Mouse (Mus musculus): ENCODE results near the gene Pdcd4.

Gene Pdcd4

GRCm38 (mm10) chr19:53871502-53871901 is 20.5 kb upstream of the Pdcd4 start:
- no peak for DNase-seq (ENCODE audit: low spot score in 2 of 2)

GRCm38 (mm10) chr19:53872994-53873713 is 18.9 kb upstream of the Pdcd4 start:
- no peak for DNase-seq (ENCODE audit: low spot score in 2 of 2)

- DNase-seq (ENCODE audit: low spot score in 2 of 2): no peak
Observed at GRCm38 (mm10) chr19:53875246-53875645, 16.8 kb upstream of the Pdcd4 start.

DNA sequence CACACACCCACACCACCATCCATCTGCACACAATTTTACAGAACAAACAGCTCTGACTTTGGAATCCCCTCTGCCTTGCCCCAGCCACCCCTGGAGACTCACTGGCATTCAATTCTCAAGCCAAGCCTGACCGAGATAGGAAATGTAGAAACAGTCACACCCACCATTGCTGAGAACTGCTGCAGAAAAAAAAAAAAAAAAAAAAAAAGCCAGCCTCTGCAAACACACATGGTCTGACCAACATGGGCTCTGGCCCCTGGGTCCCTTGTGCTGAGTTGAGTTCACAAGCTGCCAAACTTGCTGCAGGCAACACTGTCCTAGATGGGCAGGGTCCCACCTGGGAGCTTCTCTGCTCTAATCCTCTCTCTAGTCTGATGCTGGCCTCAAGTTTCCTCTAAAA is 14.3 kb upstream of the Pdcd4 start:
- DNase-seq (ENCODE audit: low spot score in 2 of 2): no peak

- DNase-seq (ENCODE audit: low spot score in 2 of 2): no peak
Observed at GRCm38 (mm10) chr19:53880460-53880859, 11.6 kb upstream of the Pdcd4 start.

DNA sequence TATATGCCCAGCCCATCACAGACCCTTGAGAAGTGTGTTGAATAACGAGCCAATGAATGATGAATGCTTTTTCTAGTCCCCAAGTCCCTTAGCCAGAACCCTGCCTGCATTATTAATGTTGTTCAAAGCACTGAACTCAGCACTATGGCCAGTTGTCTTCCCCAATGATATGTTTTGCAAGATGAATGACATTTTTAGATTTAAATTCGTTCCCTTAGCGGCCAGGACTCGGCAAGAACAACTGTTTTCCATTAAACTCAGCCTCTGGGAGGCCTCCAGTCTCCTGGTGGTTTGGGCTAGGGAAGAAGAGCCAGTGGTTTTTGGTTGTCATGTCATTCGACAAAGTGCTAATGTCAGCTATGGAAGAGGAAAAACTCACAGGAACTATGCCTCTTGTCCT is 10.2 kb upstream of the Pdcd4 start:
- no peak for DNase-seq (ENCODE audit: low spot score in 2 of 2)

- no peak for DNase-seq (ENCODE audit: low spot score in 2 of 2)
Observed at GRCm38 (mm10) chr19:53885450-53885849, 6.6 kb upstream of the Pdcd4 start.

- DNase-seq (ENCODE audit: low spot score in 2 of 2): no peak
Observed at GRCm38 (mm10) chr19:53886576-53887370, 5.3 kb upstream of the Pdcd4 start.

DNA sequence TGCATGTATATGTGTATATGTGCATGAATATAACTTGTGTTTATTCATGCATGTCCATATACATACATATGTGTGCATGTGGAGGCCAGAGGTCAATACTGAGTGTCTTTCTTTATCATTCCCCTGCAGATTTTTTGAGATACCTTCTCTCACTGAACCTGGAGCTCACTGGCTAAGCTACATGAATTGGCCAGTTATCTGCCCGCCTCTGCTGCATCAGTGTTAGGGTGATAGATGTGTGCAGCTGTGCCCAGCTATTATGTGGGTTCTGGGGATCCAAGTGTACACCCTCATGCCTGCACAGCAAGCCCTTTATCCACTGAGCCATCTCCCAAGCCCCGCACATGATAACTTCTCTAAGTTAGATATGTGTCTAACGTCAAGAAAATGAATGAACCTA is 4.2 kb upstream of the Pdcd4 start:
- no peak for DNase-seq (ENCODE audit: low spot score in 2 of 2)

GRCm38 (mm10) chr19:53888331-53888730 is 3.7 kb upstream of the Pdcd4 start:
- DNase-seq (ENCODE audit: low spot score in 2 of 2): no peak

- no peak for DNase-seq (ENCODE audit: low spot score in 2 of 2)
Observed at GRCm38 (mm10) chr19:53889555-53889954, 2.5 kb upstream of the Pdcd4 start.

- no peak for DNase-seq (ENCODE audit: low spot score in 2 of 2)
Observed at GRCm38 (mm10) chr19:53890274-53890673, 1.8 kb upstream of the Pdcd4 start.

DNA sequence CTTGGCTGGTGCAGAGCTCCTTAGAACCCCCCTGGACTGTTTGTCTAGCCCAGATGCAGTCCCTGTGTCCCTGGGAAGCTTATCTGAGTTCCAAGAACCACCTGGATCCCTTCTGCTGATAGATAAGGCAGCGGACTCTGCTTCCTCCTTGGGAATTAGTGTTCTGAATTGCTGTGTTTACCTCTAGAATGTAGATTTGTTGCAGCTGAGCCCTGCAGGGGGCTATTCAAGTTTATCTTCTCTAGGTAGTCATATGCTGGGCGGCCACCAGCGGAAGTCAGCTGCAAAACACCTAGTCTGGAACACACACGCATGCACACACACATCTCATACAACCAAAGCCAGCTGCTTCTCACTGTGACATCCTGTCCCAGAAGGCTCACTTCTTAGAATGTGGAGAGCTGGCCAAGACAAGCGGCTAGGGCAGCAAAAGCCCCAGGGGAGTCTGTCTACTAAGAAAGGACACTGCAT is 1.2 kb upstream of the Pdcd4 start:
- DNase-seq (ENCODE audit: low spot score in 2 of 2): no peak

DNA sequence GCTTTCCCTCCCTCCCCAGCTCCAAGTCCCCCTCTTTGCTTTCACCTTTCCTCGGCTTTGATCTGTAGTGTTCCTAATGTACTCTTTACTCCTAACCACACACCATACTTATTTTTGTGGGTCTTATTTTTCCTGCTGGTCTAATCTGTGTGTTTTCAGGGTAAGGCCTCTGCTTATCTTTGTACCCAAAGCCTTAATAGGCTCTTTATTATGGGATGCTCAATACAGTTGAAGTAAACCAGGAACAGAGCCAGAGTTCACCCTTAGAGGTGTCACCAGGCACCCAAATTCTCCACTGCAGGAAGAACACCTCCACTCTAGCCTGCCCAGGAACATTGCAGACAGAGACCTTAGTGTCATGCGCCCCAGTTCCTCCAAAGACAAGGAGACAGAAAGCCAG is 462 bp upstream of the Pdcd4 start:
- no peak for DNase-seq (ENCODE audit: low spot score in 2 of 2)

DNA sequence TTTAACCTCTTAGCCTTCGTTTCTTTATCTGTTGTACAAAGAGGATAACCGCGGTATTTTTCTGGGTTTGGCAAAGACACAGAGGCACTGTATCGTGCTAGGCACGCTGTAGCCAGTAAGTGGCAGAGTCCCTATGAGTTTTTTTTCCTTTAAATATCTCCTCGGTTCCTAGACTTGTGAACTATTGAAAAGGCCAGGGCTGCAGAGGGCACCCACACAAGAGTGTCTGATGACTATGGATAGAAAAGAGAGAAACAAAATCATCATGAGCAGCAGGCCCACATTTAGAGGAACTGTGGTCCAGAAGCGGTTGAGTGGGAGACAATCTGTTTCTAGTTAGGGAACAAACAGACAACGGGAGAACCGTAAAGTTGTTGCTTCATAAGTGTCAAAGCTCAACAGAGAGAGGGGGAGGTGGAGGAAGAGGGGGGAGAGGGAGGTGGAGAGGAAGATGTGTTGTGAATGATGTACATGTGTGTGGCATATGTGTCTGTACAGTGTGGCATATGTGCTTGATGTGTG is 868 bp downstream of the Pdcd4 start:
- DNase-seq (ENCODE audit: low spot score in 2 of 2): peak; percentile 46 to 49

DNA sequence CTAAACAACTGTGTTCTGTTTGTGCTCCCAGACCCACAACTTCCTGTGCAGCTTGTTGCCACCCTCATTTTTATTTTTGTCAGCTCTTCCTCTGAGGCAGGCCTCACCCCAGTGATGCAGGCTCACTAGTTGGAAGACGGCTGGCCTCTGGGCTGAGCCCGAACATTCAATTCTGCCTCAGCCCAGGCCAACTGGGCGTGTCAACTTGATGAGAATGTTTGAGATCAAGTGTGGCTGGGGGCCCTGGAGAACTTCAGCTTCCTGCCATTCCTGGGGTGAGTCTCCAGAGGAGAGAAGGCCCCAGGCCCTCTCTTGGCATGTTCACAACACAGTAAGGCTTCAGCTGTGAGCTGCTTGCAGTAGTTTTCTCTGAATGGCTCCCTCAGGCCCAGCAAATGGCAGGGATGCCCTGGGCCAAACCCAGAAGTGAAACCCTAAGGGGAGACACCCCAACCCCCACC is 1.7 kb downstream of the Pdcd4 start:
- no peak for DNase-seq (ENCODE audit: low spot score in 2 of 2)

GRCm38 (mm10) chr19:53894538-53895121 is 2.6 kb downstream of the Pdcd4 start:
- DNase-seq (ENCODE audit: low spot score in 2 of 2): no peak

DNA sequence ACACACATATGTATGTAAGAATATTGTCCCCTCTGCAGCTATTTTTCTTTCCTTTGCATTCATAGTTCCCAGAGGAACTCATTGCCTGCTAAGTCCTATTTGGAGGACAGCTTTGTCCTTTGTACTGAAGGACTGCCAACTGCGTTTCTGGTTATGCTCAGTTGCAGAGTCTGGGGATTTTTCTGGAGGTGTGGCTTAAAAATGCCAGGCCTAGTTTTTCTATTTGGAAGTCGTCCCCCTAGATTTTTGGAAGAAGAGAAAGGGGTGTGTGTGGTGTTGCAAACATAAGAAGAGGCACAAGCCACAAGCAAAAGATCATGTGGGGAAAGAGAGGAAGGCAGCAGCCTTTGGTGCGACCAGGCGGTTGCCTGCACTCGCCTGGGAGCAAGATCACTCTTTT is 6.0 kb downstream of the Pdcd4 start:
- no peak for DNase-seq (ENCODE audit: low spot score in 2 of 2)

GRCm38 (mm10) chr19:53898498-53898897 is 6.5 kb downstream of the Pdcd4 start:
- DNase-seq (ENCODE audit: low spot score in 2 of 2): no peak

- DNase-seq (ENCODE audit: low spot score in 2 of 2): no peak
Observed at GRCm38 (mm10) chr19:53898970-53899900, 7.2 kb downstream of the Pdcd4 start.

DNA sequence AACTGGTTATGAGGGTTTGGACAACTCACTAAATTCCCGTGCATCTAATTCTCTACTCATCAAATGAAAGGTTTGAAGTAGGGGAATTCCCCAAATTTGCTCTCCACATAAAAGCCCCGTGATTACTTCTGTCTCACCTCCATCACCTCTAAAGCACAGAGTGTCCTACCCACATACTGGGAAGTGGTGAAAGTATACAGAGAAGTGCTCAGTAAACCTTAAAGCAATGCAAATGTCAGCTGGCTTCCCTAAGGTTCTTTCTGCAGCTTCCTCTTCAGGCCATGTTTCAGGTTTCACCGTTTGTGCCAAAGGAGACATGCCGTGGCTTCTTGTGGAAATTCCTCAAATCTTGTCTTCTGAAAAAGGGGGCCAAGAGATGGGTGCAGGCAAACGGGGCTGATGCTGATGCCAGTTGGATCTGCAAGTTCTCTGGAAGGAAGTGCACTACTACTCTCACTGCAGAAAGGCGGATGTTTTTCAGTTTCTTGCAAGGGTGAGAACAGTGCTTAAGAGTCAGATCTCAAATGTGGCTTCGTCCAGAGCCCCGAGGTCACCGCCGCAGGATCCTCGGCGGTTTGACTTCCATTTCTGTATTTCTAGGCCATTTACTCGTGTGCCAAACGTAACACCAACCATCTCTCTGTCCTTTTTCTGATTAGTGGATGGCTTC is 8.0 kb downstream of the Pdcd4 start:
- DNase-seq (ENCODE audit: low spot score in 2 of 2): no peak
